Mouse (Mus musculus): ENCODE data around the gene Inpp4a.

DNA sequence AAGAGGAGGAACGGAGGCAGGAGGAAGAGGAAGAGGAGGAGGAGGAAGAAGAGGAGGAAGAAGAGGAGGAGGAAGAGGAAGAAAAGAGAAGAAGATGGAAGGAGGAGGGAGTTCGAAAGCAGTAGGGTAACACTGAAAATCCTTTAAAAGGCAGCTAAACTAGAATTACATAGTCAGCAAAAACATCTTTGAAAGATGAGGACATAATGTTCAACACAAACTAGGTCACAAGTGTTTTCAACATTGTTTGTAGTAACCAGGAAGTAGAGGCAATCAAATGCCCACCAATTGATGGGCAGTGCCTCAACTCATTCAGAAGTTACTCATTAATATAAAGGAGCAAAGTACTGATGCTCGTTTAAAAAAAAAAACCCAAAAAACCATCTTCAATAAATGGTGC lies 61.1 kb downstream of the Inpp4a start:
- TF ChIP-seq CTCF (conservative IDR thresholded peaks at IDR 0.05; ENCODE audit: low read length) (no peak), NANOG (IDR thresholded peaks at IDR 0.05; ENCODE audit: borderline replicate concordance, low read length) (no peak)
